Mouse (Mus musculus): ENCODE data around the gene Fam187b.

The Fam187b gene

DNA sequence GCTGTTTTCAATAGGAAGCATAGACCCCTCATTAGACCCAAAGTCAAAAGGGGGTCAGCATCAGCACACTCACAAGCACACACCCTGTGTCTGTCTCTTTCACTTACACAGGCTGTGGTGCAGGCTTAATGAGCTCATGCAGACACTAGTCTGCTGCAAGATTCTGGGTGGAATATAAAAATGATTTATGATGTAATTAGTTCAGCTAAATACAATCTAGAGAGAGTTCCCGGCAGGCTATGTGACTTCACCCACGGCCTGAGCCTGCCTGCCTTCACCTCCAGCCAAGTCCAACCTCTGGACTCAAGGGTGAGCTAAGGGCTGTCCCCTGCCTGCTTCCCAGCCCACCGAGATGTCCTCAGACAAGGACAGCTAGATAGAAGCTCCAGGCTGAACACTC is 35.3 kb downstream of the Fam187b start:
- peak; percentile 40 for DNase-seq (ENCODE audit: low read depth, low spot score)

DNA sequence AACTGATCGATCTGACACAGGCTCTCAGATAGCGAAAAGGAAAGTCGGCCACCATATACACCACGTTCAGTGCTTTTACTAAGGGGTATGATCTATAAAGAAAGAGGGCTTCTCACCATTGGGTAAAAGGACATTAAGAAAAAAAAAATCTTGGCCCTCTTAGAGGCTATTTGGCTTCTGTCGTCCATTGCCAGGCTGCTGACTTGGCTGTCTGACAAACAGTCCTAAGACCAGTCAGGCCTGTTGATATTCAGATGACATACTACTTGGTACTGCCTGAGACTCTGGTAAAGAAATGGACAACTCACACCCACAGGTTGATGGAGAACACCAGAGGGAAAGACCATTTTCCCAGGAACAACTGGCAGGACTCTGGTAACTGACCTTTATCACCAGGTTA is 39.4 kb downstream of the Fam187b start:
- DNase-seq (ENCODE audit: low read depth, low spot score) = no peak

DNA sequence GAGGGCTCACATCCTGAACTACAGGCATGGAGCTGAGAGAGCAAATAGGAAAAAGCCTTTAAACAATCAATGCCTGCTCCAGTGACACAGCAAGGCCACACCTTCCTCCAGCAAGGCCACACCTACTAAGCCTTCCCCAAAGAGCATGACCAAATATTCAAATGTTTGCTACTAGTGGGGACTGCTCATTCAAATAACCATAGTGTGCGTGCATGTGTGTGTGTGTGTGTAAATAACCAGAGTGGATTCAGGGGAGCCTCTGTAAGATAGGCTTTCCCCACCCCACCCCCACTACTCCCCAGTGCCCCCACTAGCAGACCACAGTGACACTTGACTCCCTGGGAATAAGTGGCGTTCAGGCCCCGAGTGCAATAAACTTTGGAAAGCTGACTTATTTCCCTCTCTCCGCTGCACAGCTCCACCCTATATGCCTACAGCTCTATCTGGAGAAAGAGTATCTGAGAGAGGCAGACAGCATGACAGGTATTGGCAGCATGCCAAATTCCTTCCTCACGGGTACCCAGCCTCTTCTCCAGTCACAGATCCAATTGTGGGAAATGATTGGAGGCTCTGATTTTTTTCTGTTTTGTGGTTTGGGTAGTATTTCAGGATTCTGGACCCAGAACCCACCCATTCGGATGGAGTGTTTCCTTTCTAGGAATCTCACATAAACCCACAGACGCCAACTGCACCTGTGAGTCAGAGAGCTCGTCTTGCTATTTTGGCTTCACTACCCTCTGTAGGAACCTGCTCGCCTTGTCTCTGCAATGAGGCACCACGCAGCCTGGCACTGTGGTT is 43.7 kb downstream of the Fam187b start:
- DNase-seq (ENCODE audit: low read depth, low spot score) = peak; percentile 21

DNA sequence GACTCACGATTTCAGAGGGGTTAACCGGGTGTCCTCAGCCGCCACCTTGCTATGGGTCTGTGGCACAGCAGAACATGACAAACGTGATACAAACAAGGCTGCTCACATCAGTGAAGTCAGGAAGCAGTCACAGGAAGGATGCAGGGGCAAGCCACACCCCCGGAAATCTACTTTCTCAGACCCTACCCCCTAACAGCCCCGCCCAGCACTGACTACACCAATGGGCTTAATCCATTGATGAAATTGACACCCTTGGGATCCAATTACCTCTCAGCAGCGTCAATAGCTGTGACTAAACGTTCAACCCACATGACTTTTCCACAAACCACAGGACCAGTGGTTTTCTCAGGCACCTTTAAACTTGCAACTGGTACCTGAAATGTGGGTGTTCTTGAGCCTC is 55.0 kb downstream of the Fam187b start:
- DNase-seq (ENCODE audit: low read depth, low spot score) = no peak

DNA sequence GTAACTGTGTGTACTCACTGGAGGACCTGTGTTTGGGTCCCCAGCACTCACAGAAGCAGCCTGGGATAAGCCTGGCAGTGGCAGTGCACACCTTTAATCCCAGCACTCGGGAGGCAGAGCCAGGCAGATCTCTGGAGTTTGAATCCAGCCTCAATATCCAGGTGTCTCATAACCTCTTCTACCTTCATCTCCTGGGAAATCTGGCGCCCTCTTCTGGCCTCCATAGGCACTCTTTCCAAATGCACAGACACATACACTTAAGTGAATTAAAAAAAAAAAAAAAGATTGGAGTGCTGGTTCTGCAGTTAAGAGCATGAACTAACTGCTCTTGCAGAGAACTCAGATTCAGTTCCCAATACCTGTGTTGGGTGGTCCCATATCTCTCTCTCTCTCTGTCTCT is 57.1 kb downstream of the Fam187b start:
- DNase-seq (ENCODE audit: low read depth, low spot score) = no peak

DNA sequence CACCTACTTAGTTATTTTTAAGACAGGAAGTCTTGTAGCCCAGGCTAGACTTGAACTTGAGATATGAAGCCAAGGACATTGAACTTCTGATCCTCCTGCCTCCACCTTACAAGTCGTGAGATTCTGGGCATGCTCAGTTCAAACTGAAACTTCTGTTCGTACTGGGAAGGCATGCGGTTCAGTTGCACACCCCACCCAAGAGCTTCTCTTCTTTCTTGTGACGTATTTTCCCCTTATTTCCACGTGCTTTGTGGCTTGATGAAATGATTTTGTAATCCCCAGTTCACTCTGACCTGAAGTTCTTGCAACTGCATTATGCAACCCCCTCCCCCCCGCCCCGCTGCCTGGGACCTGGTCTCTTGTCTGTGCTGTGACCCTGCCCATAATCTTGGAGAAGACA is 58.1 kb downstream of the Fam187b start:
- DNase-seq (ENCODE audit: low read depth, low spot score) = no peak

DNA sequence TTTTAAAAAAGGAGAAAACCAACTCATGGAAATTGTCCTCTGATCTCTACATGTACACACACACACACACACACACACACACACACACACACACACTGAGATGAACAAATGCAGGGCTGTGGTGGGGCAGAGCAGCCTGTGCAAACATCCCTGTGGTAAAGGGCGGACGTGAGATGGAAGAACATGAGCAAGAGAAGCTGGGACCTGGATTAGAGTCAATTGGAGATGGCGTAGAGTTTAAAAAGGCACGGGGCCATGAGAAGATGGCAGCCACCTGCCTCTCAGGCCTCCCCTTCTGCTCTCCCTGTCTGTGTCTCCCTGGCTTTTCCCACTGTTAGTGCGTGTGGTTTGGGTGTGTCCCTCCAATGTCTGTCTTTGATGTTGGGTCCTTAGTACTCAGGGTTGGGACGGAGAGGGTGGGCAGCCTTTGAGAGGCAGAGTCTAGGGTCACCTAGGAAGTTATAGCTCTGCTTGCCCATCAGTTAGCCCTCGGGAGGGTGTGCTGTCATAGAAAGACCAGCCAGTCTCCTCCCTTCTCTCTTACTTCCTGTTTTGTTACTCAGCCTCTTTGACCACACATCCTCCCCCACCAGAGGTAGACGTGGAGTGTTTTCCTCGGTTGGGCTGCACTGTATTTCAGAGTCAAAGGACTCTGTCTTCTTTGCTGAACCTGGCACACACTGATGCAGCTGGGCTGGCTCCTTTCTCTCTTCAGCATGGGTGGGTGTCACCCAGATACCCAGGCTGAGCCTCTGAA is 60.0 kb downstream of the Fam187b start:
- DNase-seq (ENCODE audit: low read depth, low spot score) = no peak

DNA sequence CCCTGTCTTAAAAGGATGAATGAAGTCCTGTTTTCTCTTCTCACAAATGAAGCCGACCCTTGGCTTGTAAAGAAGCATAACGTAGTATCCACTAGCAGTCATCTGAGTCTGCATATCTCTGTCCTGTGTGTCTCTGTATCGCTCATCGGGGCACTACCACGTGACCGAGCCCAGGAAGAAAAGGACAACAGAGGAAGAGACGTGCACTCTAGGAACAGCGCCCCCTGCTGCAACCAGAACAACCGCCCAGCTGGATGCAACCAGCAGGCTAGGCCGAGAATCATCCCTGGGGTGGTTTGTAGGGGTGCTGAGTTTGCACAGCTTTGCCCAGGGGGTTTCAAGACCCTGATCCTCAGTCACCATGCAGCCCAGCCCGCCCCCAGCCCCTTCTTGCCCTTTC is 61.2 kb downstream of the Fam187b start:
- no peak for DNase-seq (ENCODE audit: low read depth, low spot score)

DNA sequence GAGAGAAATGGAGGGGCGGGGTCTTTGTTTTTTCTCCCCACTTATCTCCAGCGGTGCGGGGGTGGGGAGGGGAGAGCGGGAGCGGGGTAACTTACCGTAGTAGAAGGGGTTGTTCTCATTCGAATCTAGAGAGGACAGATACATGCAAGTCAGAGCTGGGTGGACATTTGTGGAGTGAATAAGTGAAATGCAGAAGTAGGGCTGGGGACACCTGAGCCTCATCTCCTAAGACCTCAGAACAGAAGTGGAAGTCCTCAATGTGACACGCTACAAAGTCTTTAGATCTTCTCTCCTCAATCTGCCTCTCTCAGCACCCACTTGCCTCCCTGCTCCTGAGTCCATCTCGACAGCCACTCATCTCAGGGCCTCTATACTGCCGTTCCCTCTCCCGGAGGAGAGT is 61.7 kb downstream of the Fam187b start:
- DNase-seq (ENCODE audit: low read depth, low spot score) = no peak

DNA sequence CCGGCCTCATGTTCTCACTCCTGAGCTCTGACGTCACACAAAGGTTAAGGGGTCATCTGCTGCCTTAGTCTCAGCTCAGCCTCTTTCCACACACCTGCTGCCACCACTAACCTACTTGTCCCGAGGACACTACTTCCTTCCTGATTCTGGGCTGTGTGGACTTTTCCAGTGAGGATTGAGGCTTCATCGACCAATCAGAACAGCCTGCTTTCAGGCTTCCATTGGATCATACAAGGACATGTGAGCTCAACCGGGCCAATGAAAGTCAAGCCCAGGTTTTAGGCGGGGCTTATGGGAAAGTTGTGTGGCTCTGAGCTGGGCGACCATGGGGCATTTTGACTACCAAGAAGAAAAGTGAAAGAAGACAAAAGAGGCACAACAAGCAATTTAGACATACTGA is 63.3 kb downstream of the Fam187b start:
- DNase-seq (ENCODE audit: low read depth, low spot score) = no peak

DNA sequence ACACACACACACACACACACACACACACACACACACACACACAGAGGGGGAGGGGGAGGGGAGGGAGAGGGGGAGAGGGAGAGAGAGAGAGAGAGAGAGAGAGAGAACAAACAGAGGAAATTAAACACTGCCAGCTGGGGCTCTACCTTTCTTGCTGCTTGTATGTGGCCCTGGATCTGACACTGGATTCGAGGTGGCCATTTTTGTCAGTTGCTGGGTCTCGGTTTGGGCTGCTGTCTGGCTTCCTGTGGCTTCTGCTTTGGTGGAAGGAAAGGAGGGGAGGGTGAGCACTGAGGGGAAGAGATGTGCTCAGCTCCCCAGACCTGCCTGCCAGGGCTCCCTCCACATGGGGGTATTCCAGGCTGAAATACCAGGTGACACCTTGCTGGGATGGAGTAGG is 64.1 kb downstream of the Fam187b start:
- no peak for DNase-seq (ENCODE audit: low read depth, low spot score)

DNA sequence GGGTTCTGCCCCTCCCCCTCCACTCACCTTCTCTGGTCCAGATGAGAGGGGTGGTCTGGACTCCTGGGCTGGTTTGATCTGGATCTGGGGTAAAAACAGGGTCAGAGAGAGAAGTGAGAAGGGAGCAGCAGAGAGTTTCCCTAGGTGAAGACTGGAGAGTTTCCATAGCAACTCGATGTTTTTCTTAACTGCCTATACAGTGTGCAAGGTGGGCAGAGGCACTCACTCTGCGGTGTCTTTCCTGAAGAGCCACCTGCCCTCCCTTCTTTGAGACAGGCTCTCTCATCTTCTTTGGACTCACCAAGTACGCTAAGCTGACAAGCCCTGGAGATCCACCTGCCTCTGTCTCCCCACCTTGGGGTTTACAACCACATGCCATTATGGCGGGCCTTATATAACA is 65.4 kb downstream of the Fam187b start:
- no peak for DNase-seq (ENCODE audit: low read depth, low spot score)

Measured in forelimb bud, embryonic 11.5 days (tissue).